Mouse (Mus musculus) kidney, postnatal 0 days (tissue): ENCODE results near the gene Spn. TPM values are rescaled to one million over a fixed set of nuclear protein-coding genes. Genes with fewer than 3 reads are reported as not detected.
A peak's percentile ranks its signal among the peaks of the same experiment; 100 is the strongest.

Experiments
- ATAC-seq: fragments of 200-750 bp; cut with Nextera tagmentation; replicated peaks from 2 replicates; pipeline ENCODE4 v1.8.0; 2017; ENCODE audit warnings: low read depth, moderate number of reproducible peaks, moderate TSS enrichment, moderate library complexity; ENCODE audit not compliant: low FRiP score
- DNase-seq: peaks from one replicate; pipeline ENCODE4 v3.0.0-alpha.2; 2016; ENCODE audit warnings: low spot score
- H3K27ac ChIP-seq: fragments of 300-500 bp; sonication (generic); 2 replicates; pipeline ENCODE4 v1.5.1; 2014; ENCODE audit warnings: mild to moderate bottlenecking
- H3K27me3 ChIP-seq: fragments of 300-500 bp; sonication (generic); 2 replicates; pipeline ENCODE4 v1.6.1; 2014; ENCODE audit warnings: low read length, mixed read lengths; ENCODE audit not compliant: insufficient read depth
- H3K36me3 ChIP-seq: fragments of 300-500 bp; sonication (generic); 2 replicates; pipeline ENCODE4 v1.6.1; 2014; ENCODE audit warnings: low read length, mixed read lengths; ENCODE audit not compliant: insufficient read depth
- H3K4me1 ChIP-seq: fragments of 300-500 bp; sonication (generic); replicated peaks from 2 replicates; pipeline ENCODE4 v1.6.1; 2014; ENCODE audit warnings: antibody characterized with exemption, low read length, mixed read lengths; ENCODE audit not compliant: insufficient read depth
- H3K4me2 ChIP-seq: fragments of 300-500 bp; sonication (generic); 2 replicates; pipeline ENCODE4 v1.6.1; 2014; ENCODE audit warnings: mild to moderate bottlenecking, low read length, moderate library complexity, mixed read lengths
- H3K4me3 ChIP-seq: fragments of 300-500 bp; sonication (generic); replicated peaks from 2 replicates; pipeline ENCODE4 v1.5.1; 2014; ENCODE audit warnings: low read depth, low read length
- H3K9ac ChIP-seq: fragments of 300-500 bp; sonication (generic); 2 replicates; pipeline ENCODE4 v1.6.1; 2014; ENCODE audit warnings: low read depth, low read length
- H3K9me3 ChIP-seq: fragments of 300-500 bp; sonication (generic); replicated peaks from 2 replicates; pipeline ENCODE4 v1.6.1; 2016; ENCODE audit warnings: low read length, inconsistent platforms, mixed read lengths
- CTCF ChIP-seq: IDR thresholded peaks from 2 replicates; pipeline ENCODE4 v1.5.1; 2016; ENCODE audit warnings: antibody characterized with exemption, low read depth, mild to moderate bottlenecking, moderate library complexity
- WGBS: fragments of 180-500 bp; shearing (Covaris S2); extraction: QIAGEN DNeasy Blood & Tissue Kit; methylation state at CpG from one replicate; pipeline ENCODE4 v1.1.7; 2014; 5-methylcytosine and 5-hydroxymethylcytosine counted together
- polyA plus RNA-seq: library from polyadenylated mRNA; unstranded; fragments of >200 nt; fragmentation: Nextera tagmentation; extraction: Ambion mirVana; gene quantifications from 2 replicates; pipeline ENCODE4 v1.2.1, GENCODE M21; 2015

The Spn gene
- polyA plus RNA-seq, 1 experiment from 2014 or later = 0.33 TPM

DNA sequence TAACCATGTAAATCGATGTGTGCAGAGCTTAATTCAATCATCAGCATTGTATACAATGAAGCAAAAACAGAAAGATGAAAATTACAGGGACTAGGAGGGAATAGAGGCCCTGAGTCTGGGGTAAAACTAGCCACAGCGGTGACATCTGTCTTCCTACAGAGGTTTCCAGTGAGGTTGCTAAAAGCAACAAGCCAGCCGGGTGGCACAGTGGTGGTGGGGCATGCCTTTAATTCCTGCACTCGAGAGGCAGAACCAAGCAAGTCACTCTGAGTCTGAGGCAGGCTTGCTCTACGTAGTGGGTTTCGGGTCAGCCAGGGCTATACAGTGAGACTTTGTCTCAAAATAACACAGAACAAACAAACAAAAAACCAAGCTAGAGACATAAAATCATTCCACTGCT lies 35.5 kb downstream of the Spn start:
- Histone ChIP-seq H3K27me3 (no peaks in the 10 kb centered on the region), H3K9ac (no peak overlapping the region), H3K27ac (no peak overlapping the region), H3K4me1 (no peaks in the 10 kb centered on the region), H3K36me3 (no peaks in the 10 kb centered on the region), H3K4me2 (no peak overlapping the region), H3K4me3 (no peak overlapping the region), H3K9me3 (no peaks in the 10 kb centered on the region)
- DNase-seq (no peak), ATAC-seq (no peak)
- TF ChIP-seq CTCF = no peak
- WGBS = 73% methylated on average over 6 of the region's 6 CpGs

DNA sequence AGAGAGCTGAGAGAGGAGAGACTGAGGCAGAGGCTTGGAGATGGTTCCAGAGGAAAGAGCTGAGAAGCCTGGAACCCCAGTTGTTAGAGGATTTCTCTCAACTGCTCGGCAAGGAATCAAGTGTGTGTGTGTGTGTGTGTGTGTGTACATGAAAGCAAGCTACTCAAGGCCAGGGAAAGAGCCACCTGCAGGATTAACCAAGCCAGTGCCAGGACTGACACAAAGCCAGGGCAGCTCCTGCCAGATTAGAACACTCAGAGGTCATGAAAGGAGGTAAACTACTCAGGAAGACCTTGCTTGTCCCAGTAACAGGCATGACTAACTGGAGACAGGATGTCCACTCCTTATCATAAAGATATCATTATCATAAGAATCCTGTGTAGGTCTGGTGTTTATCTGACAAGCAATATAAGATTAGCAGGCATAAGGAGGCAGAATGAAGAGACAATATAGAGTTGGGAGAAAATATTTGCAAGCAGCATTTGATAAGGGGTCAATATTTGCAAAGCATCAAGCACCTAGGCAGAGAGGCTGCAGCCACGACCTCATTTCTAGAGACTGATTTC lies 36.1 kb downstream of the Spn start:
- 35% methylated on average over 2 of the region's 2 CpGs for WGBS
- Histone ChIP-seq H3K4me3 (no peak overlapping the region), H3K4me1 (no peaks in the 10 kb centered on the region), H3K4me2 (no peak overlapping the region), H3K27me3 (no peaks in the 10 kb centered on the region), H3K27ac (no peak overlapping the region), H3K9ac (no peak overlapping the region), H3K9me3 (no peaks in the 10 kb centered on the region), H3K36me3 (no peaks in the 10 kb centered on the region)
- no peak for ATAC-seq
- DNase-seq = no peak
- peak; percentile 24; the same call in 1 of the 2 replicates for TF ChIP-seq CTCF

DNA sequence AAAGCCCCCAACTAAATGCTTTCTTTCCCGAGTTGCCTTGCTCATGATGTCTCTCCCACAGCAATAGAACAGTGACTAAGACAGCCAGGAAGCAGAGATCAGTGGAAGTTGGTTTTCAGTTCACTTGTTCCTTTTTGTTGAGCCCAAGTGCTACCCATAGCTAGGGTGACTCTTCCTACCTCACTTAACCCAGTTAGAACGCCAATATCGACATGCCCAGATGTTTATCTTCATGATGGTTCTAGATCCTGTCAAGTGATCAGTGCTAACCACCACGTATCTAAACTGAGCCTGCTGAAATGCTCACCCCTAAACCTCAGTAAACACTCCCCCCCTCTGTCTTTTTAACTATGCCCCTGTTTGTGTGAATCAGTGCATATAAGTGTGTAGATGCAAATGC lies 38.1 kb downstream of the Spn start:
- H3K9me3 ChIP-seq = no peaks in the 10 kb centered on the region
- no peaks in the 10 kb centered on the region for H3K36me3 ChIP-seq
- no peaks in the 10 kb centered on the region for H3K27me3 ChIP-seq
- no peak overlapping the region for H3K4me3 ChIP-seq
- TF ChIP-seq CTCF = no peak
- H3K9ac ChIP-seq = no peak overlapping the region
- no peak for DNase-seq
- ATAC-seq = no peak
- no peaks in the 10 kb centered on the region for H3K4me1 ChIP-seq
- no peak overlapping the region for H3K27ac ChIP-seq
- WGBS = 84% methylated on average over 4 of the region's 4 CpGs
- no peak overlapping the region for H3K4me2 ChIP-seq

DNA sequence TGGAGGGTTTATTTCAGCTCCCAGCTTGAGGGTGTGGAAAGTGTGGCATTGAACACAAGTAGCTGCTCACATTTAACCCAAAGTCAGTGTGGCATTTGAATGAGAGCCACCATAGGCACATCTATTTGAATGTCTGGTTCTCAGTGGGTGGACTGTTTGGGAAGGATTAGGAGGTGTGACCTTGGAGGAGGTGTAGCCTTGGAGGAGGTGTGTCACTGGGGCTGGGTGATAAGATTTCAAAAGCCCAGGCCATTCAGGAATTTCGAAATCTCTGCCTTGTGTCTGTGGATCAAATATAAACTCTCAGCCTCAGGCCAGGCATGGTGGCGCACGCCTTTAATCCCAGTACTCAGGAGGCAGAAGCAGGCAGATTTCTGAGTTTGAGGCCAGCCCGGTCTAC lies 38.7 kb downstream of the Spn start:
- H3K9me3 ChIP-seq = no peaks in the 10 kb centered on the region
- DNase-seq (no peak), ATAC-seq (no peak)
- no peak overlapping the region for H3K4me2 ChIP-seq
- H3K27ac ChIP-seq = no peak overlapping the region
- H3K36me3 ChIP-seq = no peaks in the 10 kb centered on the region
- no peaks in the 10 kb centered on the region for H3K27me3 ChIP-seq
- no peaks in the 10 kb centered on the region for H3K4me1 ChIP-seq
- TF ChIP-seq CTCF = no peak
- H3K4me3 ChIP-seq = no peak overlapping the region
- WGBS = 89% methylated on average over 4 of the region's 4 CpGs
- H3K9ac ChIP-seq = no peak overlapping the region

DNA sequence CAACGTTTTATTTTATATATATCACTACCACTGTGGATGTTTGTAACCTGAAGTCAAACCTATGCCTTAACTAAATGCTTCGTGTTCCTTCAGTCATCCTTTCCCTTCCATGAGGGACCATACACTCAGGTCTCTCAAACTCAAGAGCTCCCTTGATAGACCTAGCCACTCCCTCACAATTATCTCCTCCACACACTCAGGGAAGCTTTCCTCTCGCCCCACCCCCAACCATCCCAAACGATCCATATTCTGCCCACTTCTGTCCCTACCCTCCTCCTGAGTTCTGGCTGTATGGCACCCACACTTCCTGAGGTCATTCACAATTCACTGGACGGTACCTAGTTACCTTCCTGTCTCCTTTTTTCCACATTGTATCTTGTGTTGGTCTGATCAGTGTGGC lies 39.1 kb downstream of the Spn start:
- H3K4me3 ChIP-seq = no peak overlapping the region
- WGBS = 82% methylated on average over 5 of the region's 5 CpGs
- DNase-seq (no peak), ATAC-seq (no peak)
- H3K27ac ChIP-seq = no peak overlapping the region
- H3K36me3 ChIP-seq = no peaks in the 10 kb centered on the region
- no peak overlapping the region for H3K9ac ChIP-seq
- H3K4me2 ChIP-seq = no peak overlapping the region
- no peaks in the 10 kb centered on the region for H3K27me3 ChIP-seq
- H3K4me1 ChIP-seq = no peaks in the 10 kb centered on the region
- no peaks in the 10 kb centered on the region for H3K9me3 ChIP-seq
- no peak for TF ChIP-seq CTCF

DNA sequence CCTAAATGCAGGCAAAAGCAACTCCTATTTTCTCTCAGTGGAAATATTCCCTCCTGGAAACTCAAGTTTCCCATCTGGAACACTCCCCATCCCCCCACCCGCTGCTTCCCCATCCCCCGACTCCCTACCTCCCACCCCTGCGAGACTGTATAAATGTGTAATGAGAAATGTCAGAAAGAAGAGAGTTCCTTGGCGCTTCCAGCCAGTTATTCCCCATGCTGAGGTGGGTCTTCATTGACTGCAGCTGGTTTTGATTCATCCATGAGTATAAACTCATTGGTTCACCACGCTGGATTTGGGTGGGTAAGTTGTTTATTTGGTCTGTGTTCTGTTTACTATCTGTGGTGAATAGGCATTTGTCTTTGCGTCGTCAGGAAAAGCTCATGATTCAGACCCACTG lies 41.2 kb downstream of the Spn start:
- H3K4me1 ChIP-seq = peaks cover 2% of the 10 kb centered on the region; the same call in 1 of the 2 replicates
- DNase-seq = no peak
- H3K9me3 ChIP-seq = no peaks in the 10 kb centered on the region
- ATAC-seq = no peak
- H3K27ac ChIP-seq = no peak overlapping the region
- no peak for TF ChIP-seq CTCF
- H3K36me3 ChIP-seq = no peaks in the 10 kb centered on the region
- H3K4me2 ChIP-seq = no peak overlapping the region
- no peak overlapping the region for H3K9ac ChIP-seq
- H3K4me3 ChIP-seq = no peak overlapping the region
- H3K27me3 ChIP-seq = no peaks in the 10 kb centered on the region
- WGBS = 72% methylated on average over 7 of the region's 7 CpGs

DNA sequence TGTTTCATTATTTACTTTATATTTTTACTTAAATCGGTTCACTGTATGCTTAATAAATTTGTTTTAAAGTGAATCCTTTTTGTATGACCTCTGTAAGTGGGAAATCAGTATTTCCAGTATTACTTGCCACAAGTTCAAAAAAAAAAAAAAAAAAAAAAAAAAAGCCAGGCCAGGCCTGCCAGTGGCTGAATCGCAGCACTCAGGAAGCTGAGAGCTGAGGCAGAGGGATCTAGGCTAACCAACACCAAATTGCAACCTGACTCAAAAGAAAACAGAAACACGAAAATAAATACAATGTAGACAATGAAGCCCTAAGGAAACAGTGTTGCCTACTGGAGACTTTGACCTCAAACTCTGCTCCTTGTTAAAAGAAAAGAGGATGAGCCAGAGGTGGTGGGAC lies 43.7 kb downstream of the Spn start:
- Histone ChIP-seq H3K4me3 (no peak overlapping the region), H3K27me3 (no peaks in the 10 kb centered on the region), H3K4me1 (peaks cover 9% of the 10 kb centered on the region; the same call in 1 of the 2 replicates), H3K27ac (no peak overlapping the region), H3K4me2 (no peak overlapping the region), H3K9me3 (no peaks in the 10 kb centered on the region), H3K9ac (no peak overlapping the region), H3K36me3 (no peaks in the 10 kb centered on the region)
- DNase-seq = no peak
- no peak for TF ChIP-seq CTCF
- 70% methylated on average over 3 of the region's 3 CpGs for WGBS
- no peak for ATAC-seq
